Mouse (Mus musculus) adrenal gland, postnatal 10 days (tissue): ENCODE measurements around the gene Ttpal. TPM values are rescaled to one million over a fixed set of nuclear protein-coding genes. Genes with fewer than 3 reads are reported as not detected.

ENCODE experiments used
- DNase-seq: peaks from one replicate; pipeline ENCODE4 v3.0.0; 2021; ENCODE audit warnings: mixed read lengths
- long read RNA-seq, 2 experiments: library from polyadenylated mRNA; stranded (forward); transcript quantifications; one replicate each; pipeline ENCODE4 v2.0.0; 2021
- total RNA-seq, 2 experiments: library from RNA; stranded (reverse); gene quantifications; 2 replicates each; pipeline ENCODE4 v1.2.3; 2021

The Ttpal gene
- 10 to 100 TPM; 24.8 to 26.4 TPM for total RNA-seq
- long read RNA-seq, experiment 1, full-length matches to known transcripts: 6 of 19 reads
- long read RNA-seq, experiment 1, partial matches to known transcripts: 1 of 19 reads
- long read RNA-seq, experiment 1, other reads (novel, unspliced or antisense): 12 of 19 reads
- long read RNA-seq, experiment 2, full-length matches to known transcripts: 8 of 11 reads
- long read RNA-seq, experiment 2, partial matches to known transcripts: 0 of 11 reads
- long read RNA-seq, experiment 2, other reads (novel, unspliced or antisense): 3 of 11 reads

DNA sequence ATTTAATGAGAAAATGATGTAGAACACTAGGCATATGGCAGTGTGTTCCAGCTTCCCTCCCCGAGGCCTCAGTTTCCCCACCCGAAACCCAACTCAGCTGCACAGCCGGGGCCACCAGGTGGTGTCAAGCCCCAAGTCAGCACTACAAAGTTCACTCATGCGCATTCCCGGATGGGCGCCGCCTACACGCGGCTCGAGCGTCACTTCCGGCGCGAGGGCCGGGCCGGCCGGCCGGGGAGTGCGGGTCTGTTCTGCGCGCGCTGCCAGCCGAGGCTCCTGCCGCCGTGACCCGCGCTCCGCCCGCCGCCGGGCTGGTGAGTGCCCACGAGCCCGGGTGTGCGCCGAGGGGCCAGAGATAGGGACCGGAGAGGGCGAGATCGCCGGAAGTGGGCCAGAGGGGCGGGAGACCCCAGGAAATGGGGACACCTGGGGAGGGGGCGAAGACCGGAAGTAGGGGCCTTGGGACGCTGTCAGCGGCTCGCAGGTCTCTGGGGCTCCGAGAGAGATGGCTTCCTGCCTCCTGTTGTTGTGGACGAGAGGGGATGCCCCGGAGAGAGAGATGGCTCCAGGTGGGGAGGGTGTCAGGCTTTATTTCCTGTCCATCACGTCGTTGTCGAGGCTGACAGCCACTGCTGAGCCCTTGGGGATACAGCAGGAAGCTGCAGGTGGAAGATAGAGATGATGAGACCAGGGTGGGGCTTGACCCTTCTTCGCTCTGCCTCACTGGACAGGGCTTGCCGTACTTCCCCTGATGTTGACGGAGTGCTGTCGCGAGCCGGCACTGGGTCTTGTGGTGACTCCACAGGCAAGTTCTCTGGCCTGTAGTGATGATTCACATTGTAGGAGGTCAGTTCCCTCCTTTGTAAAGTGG is at the start of gene Ttpal:
Ttpal (plus strand) TSS at position 214 of the 871 bp plus-strand sequence.
- DNase-seq: peak; percentile 92

DNA sequence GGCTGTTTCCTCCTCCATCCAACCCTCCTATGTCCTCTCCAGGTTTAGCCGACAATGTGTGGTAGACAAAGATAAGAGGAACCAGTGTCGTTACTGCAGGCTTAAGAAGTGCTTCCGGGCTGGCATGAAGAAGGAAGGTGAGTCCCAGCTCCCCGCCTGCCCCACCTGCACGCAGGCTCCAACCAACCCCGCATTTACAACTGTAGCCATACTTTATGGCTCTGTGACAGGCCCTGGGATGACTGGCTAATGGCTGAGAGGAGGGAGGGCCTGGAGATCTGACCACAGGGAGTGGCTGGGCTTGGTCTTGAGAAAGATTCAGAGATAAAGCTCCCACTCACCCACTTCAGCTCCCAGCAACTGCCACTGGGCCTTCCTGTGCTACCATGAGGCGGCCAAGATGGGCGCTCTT is 49.6 kb upstream of the Ttpal start:
- DNase-seq: no peak

DNA sequence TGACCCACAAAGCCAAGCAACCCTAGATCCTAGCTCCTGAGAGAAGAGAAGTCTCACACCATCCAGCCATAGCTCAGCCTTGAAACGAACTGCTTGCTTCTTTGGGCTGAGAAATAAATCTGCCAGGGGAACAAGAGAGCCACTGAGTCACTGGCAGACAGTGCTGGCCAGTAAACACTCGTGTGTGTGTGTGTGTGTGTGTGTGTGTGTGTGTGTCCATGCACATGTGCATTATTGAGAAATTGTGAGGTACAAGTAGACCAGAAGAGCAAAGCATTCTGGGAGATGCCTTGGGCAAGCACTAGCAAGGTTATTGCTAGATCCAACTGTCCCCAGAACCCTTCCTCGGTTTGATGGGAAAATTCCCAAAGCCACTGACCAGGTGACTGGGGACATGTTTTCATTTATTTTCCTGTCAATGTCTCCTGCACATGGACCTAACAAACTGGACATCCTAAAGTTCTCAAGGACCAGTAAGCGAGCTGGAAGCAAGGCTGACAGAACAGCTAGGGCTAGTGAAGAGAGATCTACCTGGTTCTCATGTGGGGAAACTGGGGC is 47.6 kb upstream of the Ttpal start:
- DNase-seq: peak; percentile 37

DNA sequence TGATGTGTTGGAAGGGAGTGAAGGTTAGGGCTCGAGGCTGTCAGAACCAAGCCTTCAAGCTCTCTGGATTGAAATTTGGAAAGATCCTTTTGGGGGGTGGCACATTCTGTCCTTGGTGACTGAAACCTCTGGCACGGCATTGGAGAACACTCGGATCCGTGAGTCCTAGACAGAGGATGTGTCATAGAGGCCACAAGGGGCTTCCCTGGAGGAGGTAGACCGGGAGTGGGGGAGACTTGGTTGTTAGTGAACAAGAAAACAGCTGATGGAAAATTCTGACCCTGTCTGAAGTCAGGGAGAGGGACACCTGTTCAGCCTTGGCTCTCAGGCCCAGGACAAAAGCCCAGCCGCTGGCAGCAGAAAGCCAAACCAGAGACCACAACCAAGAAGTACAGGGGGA is 47.1 kb upstream of the Ttpal start:
- no peak for DNase-seq

DNA sequence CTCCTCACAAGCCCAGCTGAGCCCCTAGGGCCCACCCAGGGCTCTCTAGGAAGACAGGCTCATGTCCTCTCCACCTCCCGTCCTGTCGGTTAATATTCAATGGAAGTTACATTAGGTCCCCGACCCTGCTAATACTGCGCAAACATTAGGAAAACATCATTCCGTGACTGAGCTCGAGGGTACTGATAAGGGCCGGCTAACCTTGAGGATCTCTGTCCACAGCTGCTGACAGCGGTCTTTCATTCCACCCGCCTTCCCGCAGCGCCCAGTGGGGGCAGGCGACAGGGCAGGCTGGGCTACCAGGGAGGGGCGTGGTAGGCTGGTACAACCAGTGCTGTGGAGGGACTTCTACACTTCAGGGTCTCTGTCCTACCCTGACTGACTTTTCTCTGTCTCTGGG is 46.7 kb upstream of the Ttpal start:
- DNase-seq: peak; percentile 44

DNA sequence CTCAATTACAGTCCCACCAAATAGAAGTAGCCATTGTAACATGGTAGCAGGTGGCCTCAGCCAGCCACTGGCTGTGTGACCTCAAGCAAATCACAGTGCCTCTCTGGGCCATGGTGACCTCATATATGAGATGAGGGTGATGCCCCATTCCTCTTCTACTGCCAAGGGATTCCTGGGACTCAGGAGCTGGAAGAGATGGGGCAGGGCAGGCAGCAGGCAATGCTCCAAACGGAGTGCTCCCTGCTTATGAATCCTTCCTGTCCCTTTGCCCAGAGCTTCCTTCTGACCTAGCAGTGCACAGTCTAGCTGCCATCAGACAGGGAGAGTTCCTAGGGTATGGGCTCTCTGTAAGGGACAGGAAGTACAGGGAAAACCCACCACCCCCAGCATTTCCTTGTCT is 43.6 kb upstream of the Ttpal start:
- no peak for DNase-seq

DNA sequence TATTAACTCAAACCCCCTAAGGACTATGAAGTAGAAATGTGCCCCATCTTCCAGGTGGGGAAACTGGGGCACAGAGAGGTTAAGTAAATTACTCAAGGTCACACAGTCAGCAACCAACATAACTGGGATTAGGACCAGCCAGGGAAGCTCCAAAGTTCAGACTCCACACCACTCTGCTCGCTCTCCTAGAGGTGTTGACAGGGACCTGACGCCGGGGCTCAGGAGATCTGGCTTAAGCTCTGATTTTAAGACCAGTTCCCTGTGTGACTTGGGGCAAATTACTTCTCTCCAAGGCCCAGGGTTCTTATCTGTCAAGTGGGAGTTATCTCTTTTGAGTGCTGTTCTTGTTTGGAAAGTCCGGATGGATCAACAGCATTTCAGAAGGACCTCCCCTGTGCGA is 42.9 kb upstream of the Ttpal start:
- DNase-seq: no peak

DNA sequence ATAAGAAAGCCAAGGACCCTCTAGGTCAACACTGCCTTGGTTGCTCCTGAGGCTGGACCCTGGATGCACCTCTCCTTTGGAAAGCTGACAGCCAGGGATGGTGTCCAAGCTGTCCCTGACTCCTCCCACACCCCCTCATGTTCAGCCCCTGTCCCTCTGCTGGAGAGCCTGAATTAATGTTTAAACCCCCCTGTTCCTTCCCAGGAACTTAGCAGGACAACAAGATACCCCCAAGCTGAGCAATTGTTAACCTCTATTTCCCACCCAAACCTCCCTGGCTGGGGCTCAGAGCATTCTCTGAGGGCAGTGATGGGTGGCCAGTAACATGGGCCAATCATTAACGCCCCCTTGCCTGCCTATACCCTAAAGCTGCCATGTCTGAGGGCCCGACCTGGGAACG is 41.9 kb upstream of the Ttpal start:
- DNase-seq: no peak

DNA sequence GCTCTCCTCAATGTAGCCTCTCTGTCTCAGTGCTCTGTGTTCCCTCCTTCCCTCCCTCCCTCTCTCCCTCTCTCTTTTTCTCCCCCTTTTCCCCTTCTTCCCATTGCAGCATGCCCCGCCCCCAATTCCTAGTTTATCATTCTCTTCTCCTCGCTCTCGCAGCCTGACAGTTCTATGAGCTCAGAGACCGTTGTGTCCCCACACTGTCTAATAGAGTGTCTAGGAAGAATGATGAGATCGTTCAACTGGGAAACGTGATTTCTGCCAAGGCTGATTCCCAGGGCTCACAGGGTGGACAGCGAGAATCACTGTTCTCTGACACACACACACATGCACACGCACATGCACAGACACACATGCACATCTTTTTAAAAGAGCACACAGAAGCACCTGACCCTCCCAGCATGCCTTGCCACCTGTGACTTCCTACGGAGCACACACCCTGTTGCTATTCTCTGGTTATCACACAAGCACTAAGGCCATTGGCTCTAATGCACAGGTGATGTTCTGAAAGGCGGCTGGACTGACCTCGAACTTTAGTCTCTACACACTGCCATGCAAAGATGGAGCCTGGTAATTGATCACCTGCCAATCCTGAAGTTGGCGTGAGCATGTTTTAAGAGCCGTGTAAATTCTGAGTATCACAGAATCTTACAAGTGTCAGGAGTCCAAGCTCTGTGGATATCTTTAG is 40.7 kb upstream of the Ttpal start:
- no peak for DNase-seq

DNA sequence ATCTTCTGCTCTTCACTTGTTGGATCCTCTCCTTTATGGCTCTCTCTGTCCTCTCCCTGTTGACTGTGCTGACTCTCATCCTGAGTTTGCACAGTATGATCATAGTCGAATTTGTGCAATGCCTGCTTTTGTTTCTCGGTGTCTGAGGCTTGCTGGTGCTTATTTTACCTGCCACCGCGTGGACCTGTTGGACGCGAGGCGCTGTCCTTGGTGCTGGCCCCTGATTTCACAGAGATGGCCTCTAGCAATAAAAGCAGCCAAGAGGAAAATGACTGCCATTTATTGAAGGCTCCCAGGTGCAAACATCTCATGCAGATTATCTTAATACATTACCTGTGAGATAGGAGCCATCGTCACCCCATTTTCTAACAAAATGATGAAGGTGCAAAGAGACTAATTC is 37.5 kb upstream of the Ttpal start:
- DNase-seq: peak; percentile 68

DNA sequence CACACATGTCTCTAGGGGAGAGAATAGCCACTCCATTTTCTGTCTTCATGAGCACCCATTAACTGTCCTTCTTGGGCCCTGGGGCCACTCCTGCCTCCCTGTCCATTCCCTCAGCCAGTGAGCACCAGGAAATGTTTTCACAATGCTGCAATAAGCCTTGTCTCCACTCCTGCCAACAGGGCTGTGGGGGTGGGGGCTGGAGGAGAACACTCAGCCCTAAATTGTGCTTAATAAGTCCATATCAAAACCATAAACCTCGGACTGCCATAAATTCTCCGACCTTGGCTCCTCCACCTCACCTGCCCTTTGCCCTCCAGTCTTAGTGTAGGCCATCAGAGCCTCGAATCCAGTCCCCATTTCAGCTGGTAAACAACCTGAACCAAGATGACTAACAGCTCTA is 27.8 kb upstream of the Ttpal start:
- DNase-seq: peak; percentile 13

DNA sequence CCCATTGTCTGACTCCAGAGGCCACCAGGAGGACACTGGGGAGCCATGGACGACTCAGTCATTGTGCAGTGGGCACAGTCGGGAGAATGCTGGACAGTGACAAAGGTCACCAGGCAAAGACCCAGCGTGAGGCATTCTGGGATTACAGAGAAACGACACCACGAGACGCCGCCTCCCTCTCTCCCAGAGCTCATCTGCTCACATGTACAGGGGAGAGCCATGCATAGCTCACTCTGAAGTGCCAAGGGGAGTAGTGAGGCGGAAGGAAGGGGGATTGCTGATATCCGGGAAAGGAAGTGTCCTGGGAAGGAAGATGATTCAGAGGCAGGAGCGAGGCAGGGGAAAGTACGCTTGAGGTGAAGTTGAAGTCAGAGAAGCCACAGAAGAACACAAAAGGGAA is 26.9 kb upstream of the Ttpal start:
- DNase-seq: peak; percentile 33

DNA sequence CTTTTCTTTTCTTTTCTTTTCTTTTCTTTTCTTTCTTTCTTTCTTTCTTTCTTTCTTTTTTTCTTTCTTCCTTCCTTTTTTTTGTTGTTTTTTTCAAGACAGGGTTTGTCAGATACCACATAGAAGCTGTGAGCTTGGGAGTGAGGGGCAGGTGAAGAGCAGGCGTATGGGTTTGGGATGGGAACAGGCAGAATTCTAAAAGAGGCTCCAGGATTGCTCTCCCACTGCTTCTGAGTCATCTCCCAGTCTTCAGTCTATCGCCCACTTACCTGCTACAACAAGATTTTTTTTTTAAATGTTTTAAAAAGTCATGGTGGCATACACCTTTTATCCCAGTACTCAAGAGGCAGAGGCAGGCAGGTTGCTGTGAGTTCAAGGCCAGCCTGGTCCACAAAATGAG is 24.1 kb upstream of the Ttpal start:
- no peak for DNase-seq

DNA sequence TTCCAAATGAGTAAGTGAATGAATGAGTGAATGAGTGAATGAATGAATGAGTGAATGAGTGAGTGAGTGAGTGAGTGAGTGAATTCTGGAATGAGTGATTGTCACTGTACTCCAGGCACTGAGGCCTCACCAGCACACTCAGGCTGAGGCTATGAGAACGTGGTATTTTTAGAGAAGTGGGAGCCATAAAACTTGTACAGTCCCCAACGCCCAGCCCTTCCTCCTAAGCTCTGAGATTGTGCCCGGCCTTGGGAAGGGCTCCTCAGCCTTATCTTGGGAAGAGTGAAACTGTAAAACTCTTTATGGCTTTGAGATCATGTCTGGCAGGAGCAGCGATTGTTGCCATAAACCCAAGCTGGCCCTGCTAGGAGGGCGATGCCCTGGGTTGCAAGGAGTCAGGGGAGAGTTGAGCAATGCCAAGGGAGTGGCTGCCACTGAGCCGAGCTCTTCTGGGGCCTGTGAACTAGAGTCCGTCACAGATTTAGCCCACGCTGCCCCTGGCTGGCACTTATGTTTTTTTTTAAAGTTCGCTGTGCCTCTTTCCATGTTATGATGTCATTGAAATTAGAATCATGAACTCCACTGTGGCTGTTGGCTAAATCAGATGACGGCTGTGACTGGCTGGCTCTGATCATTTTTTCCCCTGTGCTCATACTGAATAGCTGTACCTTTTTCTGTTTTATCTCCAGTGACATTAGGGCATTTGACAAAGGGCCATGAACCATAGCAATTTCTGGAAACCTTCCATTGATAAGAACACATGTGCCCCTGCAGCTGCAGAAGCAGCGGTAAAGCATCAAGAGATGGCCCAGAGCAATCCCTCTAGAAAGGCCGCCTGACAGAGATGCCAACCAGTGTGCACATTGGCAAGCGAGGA is 21.8 kb upstream of the Ttpal start:
- DNase-seq: peak; percentile 44

DNA sequence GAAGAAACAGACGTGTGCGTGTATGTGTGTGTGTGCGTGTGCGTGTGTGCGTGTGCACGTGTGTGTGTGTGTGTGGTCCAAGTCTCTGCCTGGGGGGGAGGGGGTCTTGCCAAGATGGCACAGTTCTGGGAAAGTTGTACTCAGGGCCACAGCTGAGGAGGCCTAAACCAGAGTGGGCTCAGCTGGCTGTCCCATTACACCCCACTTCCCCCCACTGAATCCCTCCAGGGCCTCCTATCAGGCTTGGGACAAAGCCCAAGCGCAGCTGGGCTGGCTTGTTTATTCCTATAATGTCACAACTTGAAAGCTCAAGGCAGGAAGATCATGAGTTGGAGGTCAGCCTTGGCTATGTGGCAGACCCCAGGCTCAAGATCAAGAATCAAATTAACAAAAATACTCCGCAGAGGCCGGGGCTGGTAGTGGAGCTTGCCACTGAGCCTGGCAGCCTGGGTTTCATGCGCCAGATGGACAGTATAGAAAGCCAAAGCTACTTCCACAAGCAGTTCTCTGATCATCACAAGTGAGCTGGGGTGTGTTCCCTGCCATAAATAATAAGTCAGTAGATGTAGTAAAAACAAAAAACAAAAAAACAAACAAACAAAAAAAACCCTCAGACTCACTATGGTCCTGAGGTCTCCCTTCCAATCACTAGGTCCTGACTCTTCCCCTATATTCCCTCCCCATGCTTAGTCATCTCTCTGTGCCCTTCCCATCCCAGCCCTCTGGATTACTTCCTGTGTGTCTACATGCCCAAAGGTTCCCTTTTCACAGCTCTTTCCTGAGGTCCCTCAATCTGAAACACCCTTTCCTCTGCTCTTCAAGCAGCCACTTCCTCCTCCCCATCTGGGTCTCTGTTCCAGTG is 18.7 kb upstream of the Ttpal start:
- no peak for DNase-seq

DNA sequence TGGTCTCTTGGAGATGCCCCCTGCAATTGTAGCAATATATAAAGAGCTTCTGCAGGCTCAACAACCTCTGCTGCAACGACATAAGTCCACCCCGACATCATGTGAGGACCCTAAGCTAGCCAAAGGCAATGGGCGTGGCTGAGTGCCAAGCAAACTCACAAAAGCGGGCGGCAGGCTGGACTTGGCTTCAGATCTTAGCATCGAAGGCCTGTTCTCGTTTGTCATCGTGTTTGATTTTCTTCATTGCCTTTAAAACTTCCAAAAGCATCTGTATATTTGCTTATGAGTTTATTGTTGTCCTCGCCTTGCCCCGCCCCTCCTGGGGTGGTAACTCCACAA is 18.1 kb upstream of the Ttpal start:
- DNase-seq: no peak

DNA sequence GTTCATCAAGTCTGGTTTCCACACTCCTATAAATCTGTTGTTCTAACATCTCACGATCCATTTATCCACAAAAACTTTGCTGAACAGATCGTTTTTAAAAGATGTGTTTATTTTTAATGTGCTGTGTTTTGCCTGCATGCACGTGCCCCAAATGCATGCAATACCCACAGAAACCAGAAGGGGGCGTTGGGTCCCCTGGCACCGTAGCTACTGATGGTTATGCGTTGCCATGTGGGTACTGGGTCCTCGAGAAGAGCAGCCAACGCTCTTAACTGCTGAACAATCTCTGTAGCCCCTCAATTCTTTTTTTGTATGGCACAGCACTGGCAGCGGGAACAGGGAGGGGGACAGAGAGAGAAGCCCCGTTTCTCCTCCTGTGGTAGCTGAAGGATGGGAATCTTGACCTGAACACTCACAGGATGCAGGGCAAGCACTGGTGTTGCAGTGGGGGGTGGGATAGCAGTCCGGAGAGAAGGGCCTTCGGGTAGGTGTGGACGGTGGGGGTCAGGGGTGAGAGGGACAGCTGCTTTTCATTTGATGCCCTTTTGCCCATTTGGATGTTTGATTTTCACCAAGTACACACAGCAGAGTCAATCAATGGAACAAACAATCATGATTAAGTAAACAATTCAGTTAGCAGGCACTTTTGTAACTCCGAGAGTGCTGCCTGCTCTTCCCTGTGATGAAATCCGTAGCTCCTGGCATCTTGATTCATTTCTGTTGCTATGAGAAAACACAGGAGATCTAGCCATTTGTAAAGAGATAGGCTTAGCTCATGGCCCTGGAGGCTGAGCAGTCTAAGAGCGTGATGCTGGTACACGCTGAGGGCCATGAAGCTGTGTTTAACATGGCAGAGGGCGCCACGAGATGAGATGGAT is 15.5 kb upstream of the Ttpal start:
- DNase-seq: peak; percentile 63

DNA sequence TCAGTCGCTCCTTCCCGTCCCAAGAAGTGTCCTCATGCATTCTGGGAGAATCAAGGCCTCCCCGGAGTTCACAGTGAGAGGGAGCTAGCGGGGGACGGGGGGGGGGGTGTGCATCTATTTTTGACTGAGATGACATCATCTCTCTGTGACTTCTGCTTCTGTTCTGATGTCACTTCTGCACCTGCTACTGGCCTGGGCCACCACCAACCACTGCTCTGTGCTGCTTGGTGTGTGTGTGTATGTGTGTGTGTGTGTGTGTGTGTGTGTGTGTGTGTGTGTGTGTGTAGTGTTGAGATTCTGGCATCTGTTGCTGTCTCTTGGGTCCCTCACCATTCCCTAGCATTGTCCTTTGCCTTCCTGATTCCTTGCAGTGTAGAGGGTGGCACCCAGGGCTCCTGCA is 14.6 kb upstream of the Ttpal start:
- DNase-seq: no peak

DNA sequence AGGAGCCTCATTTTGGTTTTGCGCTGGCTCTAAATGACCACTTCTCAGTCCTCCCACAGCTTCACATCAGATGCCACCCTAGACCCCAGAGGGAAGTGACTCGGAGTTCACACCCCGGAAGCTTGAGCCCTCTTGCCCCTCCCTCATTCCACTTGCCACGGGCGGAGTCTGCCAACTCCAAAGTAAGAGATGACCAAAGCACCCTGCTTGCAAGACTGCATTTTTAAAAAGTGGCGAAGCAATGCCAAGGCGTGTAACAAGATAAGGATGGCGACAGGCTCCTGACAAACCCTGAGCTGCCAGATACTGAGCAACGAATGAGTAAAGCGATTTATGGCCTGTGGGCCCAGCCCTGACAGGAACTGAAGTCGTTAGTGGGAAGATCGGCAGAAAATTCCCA is 11.9 kb upstream of the Ttpal start:
- no peak for DNase-seq

DNA sequence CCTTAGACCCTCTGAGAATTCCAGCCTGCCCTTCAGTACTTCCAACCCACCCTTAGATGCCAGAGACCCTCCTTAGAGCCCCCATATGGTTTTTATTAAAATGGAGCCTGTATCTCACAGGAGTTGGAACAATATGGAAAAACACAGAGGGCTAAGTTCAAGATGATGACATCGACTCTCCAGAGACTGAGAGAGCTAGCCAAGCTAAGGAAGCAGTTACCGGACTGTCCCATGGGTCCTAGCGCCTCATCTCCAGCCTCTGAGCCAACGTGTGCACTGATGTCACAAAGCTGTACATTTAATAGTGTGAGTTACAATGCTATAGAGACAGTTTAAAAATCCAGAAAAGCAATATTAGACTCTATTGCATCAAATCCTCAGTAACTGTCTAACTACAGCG is 11.1 kb upstream of the Ttpal start:
- DNase-seq: no peak
